Comparison of ENCODE assay signal across 16 mouse cellular contexts in the genomic region with DNA sequence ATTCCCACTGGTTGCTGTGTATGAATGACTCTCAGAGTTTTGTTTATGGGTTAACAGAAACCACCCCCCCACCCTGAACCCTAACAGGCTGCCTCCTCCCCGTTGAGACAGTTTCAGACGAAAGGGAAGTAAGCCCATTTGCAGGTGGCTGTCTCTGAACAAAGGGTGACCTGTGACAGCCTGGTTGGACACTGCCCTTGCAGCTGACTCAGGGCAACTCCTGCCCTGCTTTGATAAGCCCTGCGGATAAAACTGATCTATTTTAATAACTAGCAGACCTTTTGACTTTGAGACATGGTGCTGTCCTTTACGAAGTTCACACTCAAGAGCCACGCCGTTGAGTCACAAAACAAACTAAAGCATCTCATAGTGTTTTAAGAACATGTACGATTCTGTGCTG. TPM values are rescaled to one million over a fixed set of nuclear protein-coding genes. Genes with fewer than 3 reads are reported as not detected.
DNase-seq lines count a peak whose midpoint lies in the region; ATAC-seq and TF ChIP-seq lines count a peak whose summit lies in the region.
"Had no signal": no experiment of that assay in that cellular context is flagged by ENCODE, and none has a peak within 500 bp of the region (broad histone marks: within the 10 kb centered on the region; RNA-seq: fewer than 3 reads in every experiment).

No protein-coding gene starts in this region.

- H3K4me1 ChIP-seq in lung, postnatal 0 days (ENCODE audit: insufficient read depth, low read depth, low read length), result peaks cover 8% of the 10 kb centered on the region; the same call in 1 of the 2 replicates
- H3K4me1 ChIP-seq in heart, embryonic 13.5 days, result peaks cover 74% of the 10 kb centered on the region
- peaks cover 7% of the 10 kb centered on the region; the same call in 1 of the 2 replicates for H3K4me1 ChIP-seq in stomach, postnatal 0 days (replicated peaks; ENCODE audit: control insufficient read depth, insufficient read depth)
- H3K4me1 ChIP-seq in midbrain, embryonic 14.5 days (ENCODE audit: control insufficient read depth, insufficient read depth, low read length), result peaks cover 7% of the 10 kb centered on the region
- H3K4me1 ChIP-seq in forebrain, embryonic 10.5 days, result peaks cover 16% of the 10 kb centered on the region

- 30% methylated on average over 7 of the region's 7 CpGs for WGBS in lung, postnatal 0 days
- 24% methylated on average over 7 of the region's 7 CpGs for WGBS in heart, embryonic 13.5 days
- 48% methylated on average over 7 of the region's 7 CpGs for WGBS in stomach, postnatal 0 days
- WGBS in midbrain, embryonic 14.5 days, result 74% methylated on average over 7 of the region's 7 CpGs
- WGBS in forebrain, embryonic 10.5 days, result 71% methylated on average over 7 of the region's 7 CpGs

- H3K4me3 ChIP-seq in lung, postnatal 0 days (ENCODE audit: low read depth, low read length), result peak overlapping the region; percentile 54
- H3K4me3 ChIP-seq in heart, embryonic 13.5 days, result peak overlapping the region; percentile 81
- no peak overlapping the region for H3K4me3 ChIP-seq in stomach, postnatal 0 days (ENCODE audit: low read depth, low read length)
- no peak overlapping the region for H3K4me3 ChIP-seq in midbrain, embryonic 14.5 days (replicated peaks; ENCODE audit: low read depth, low read length)
- no peak overlapping the region for H3K4me3 ChIP-seq in forebrain, embryonic 10.5 days
- H3K4me3 ChIP-seq: embryonic facial prominence, embryonic 13.5 days; forebrain, embryonic 12.5 days; liver, embryonic 13.5 days had no signal

- H3K4me2 ChIP-seq in lung, postnatal 0 days (replicated peaks; ENCODE audit: low read depth, low read length), result peak overlapping the region; percentile 65
- peak overlapping the region; percentile 89 for H3K4me2 ChIP-seq in heart, embryonic 13.5 days
- H3K4me2 ChIP-seq in stomach, postnatal 0 days (replicated peaks; ENCODE audit: low read depth), result no peak overlapping the region
- no peak overlapping the region for H3K4me2 ChIP-seq in midbrain, embryonic 14.5 days (ENCODE audit: low read length)
- H3K4me2 ChIP-seq: forebrain, embryonic 12.5 days; liver, embryonic 13.5 days had no signal

- H3K36me3 ChIP-seq in lung, postnatal 0 days (ENCODE audit: insufficient read depth, low read length), result no peaks in the 10 kb centered on the region
- H3K36me3 ChIP-seq in heart, embryonic 13.5 days, result peaks cover 31% of the 10 kb centered on the region
- no peaks in the 10 kb centered on the region for H3K36me3 ChIP-seq in stomach, postnatal 0 days (ENCODE audit: control insufficient read depth, insufficient read depth, low read length)
- H3K36me3 ChIP-seq in midbrain, embryonic 14.5 days (ENCODE audit: control insufficient read depth, insufficient read depth, low read length), result no peaks in the 10 kb centered on the region
- no peaks in the 10 kb centered on the region for H3K36me3 ChIP-seq in forebrain, embryonic 10.5 days (replicated peaks)
- H3K36me3 ChIP-seq: embryonic facial prominence, embryonic 13.5 days; forebrain, embryonic 12.5 days; liver, embryonic 13.5 days had no signal

- no peaks in the 10 kb centered on the region for H3K27me3 ChIP-seq in lung, postnatal 0 days (replicated peaks; ENCODE audit: insufficient read depth, low read length)
- no peaks in the 10 kb centered on the region for H3K27me3 ChIP-seq in heart, embryonic 13.5 days (replicated peaks)
- H3K27me3 ChIP-seq in stomach, postnatal 0 days (ENCODE audit: control insufficient read depth, insufficient read depth, low read length), result no peaks in the 10 kb centered on the region
- H3K27me3 ChIP-seq in midbrain, embryonic 14.5 days (ENCODE audit: control insufficient read depth, insufficient read depth, low read length), result peaks cover 4% of the 10 kb centered on the region; the same call in 1 of the 2 replicates
- peaks cover 28% of the 10 kb centered on the region for H3K27me3 ChIP-seq in forebrain, embryonic 10.5 days (ENCODE audit: poor library complexity, severe bottlenecking)

- peak overlapping the region; percentile 26; the same call in 1 of the 2 replicates for H3K27ac ChIP-seq in lung, postnatal 0 days (ENCODE audit: low read length)
- peak overlapping the region; percentile 90 for H3K27ac ChIP-seq in heart, embryonic 13.5 days (replicated peaks)
- 0 out of 2 replicates have a peak overlapping the region, but pooled peaks have one; percentile 24 for H3K27ac ChIP-seq in stomach, postnatal 0 days (replicated peaks)
- H3K27ac ChIP-seq in midbrain, embryonic 14.5 days (replicated peaks; ENCODE audit: low read depth, low read length), result no peak overlapping the region
- no peak overlapping the region for H3K27ac ChIP-seq in forebrain, embryonic 10.5 days
- H3K27ac ChIP-seq: embryonic facial prominence, embryonic 13.5 days; forebrain, embryonic 12.5 days; liver, embryonic 13.5 days had no signal

- no peak for TF ChIP-seq CTCF in lung, postnatal 0 days (IDR thresholded peaks at IDR 0.05)
- no peak for TF ChIP-seq CTCF in stomach, postnatal 0 days (IDR thresholded peaks at IDR 0.05; ENCODE audit: low read depth)

- intact Hi-C loops in heart, postnatal 36 days (cut with DNase I), result loop anchor here (2.0 kb wide), 3 partner anchors 17 to 33 kb away; no protein-coding TSS in a partner anchor

- H3K9me3 ChIP-seq in lung, postnatal 0 days (ENCODE audit: low read length), result no peaks in the 10 kb centered on the region
- peaks cover 7% of the 10 kb centered on the region; the same call in 1 of the 2 replicates for H3K9me3 ChIP-seq in heart, embryonic 13.5 days
- H3K9me3 ChIP-seq in stomach, postnatal 0 days (ENCODE audit: control insufficient read depth, low read length), result no peaks in the 10 kb centered on the region
- no peaks in the 10 kb centered on the region for H3K9me3 ChIP-seq in midbrain, embryonic 14.5 days (ENCODE audit: control insufficient read depth, low read length)
- H3K9me3 ChIP-seq in forebrain, embryonic 10.5 days, result peaks cover 7% of the 10 kb centered on the region; the same call in 1 of the 2 replicates
- H3K9me3 ChIP-seq: liver, embryonic 13.5 days had no signal

- DNase-seq in heart, adult 18-20 months, result peak; percentile 63 to 81
- no peak for DNase-seq in heart, postnatal 36 days
- no peak for DNase-seq in lung, postnatal 0 days (ENCODE audit: low spot score)
- DNase-seq in lung, postnatal 25 days (ENCODE audit: low spot score), result no peak
- no peak for DNase-seq in stomach, postnatal 0 days (ENCODE audit: low spot score)
- DNase-seq in midbrain, embryonic 14.5 days, result no peak
- DNase-seq in forebrain, embryonic 10.5 days (ENCODE audit: extremely low spot score, low spot score), result no peak
- DNase-seq: cerebellum, postnatal 25 days; kidney, postnatal 4 days; liver, embryonic 13.5 days; right cerebral cortex, postnatal 14 days had no signal

- no peak for ATAC-seq in lung, postnatal 0 days
- no peak for ATAC-seq in heart, embryonic 13.5 days (ENCODE audit: extremely low read depth, insufficient number of reproducible peaks, low FRiP score, low TSS enrichment)
- peak; percentile 38 for ATAC-seq in stomach, postnatal 0 days (ENCODE audit: low FRiP score, low TSS enrichment)
- ATAC-seq in midbrain, embryonic 14.5 days (ENCODE audit: low FRiP score, low TSS enrichment), result no peak

- peak overlapping the region; percentile 23; the same call in 1 of the 2 replicates for H3K9ac ChIP-seq in lung, postnatal 0 days (replicated peaks; ENCODE audit: low read depth)
- H3K9ac ChIP-seq in heart, embryonic 13.5 days, result peak overlapping the region; percentile 92
- H3K9ac ChIP-seq in stomach, postnatal 0 days (ENCODE audit: low read length), result no peak overlapping the region
- no peak overlapping the region for H3K9ac ChIP-seq in midbrain, embryonic 14.5 days (replicated peaks; ENCODE audit: low read length)
- H3K9ac ChIP-seq: embryonic facial prominence, embryonic 13.5 days; forebrain, embryonic 12.5 days; liver, embryonic 13.5 days had no signal

- TF ChIP-seq EP300 in lung, postnatal 0 days (IDR thresholded peaks at IDR 0.05), result no peak
- no peak for TF ChIP-seq EP300 in stomach, postnatal 0 days (optimal IDR thresholded peaks at IDR 0.05)

RNA-seq across cellular contexts. Expression of gene Myzap, which starts 2.4 kb away (rescaled TPM):
- 100 to 1,000 TPM; 408 to 450 TPM for total RNA-seq in heart, adult 18-20 months (2021)
- total RNA-seq in heart, postnatal 36 days (2021), result 100 to 1,000 TPM; 401 to 451 TPM
- 126 and 136 TPM in 2 replicates for polyA plus RNA-seq in lung, postnatal 0 days (2015; fragmentation: Nextera tagmentation; extraction: Ambion mirVana)
- 72.1 and 74.6 TPM in 2 replicates for polyA plus RNA-seq in heart, embryonic 13.5 days (2015; fragmentation: Nextera tagmentation; extraction: Ambion mirVana)
- 21.9 and 25.7 TPM in 2 replicates for polyA plus RNA-seq in stomach, postnatal 0 days (2015; fragmentation: Nextera tagmentation; extraction: Ambion mirVana)
- 1.3 and 2.2 TPM in 2 replicates for polyA plus RNA-seq in midbrain, embryonic 14.5 days (2014; fragmentation: Nextera tagmentation; extraction: Ambion mirVana)
- 3.5 and 4.0 TPM in 2 replicates for polyA plus RNA-seq in forebrain, embryonic 10.5 days (2016; fragmentation: Nextera tagmentation; extraction: Ambion mirVana)
- total RNA-seq: megakaryocyte-erythroid progenitor cell, adult 5-6 weeks; MEL had no signal

Comparison
In these comparisons a context has a peak if more than half of its experiments do, and no peak if none do; other contexts are left out.
1. DNase-seq: peak in heart, adult 18-20 months (2 of 2); none in heart, postnatal 36 days (0 of 2), lung, postnatal 0 days (single experiment), lung, postnatal 25 days (single experiment), stomach, postnatal 0 days (single experiment), midbrain, embryonic 14.5 days (single experiment) and forebrain, embryonic 10.5 days (single experiment).
2. H3K27ac ChIP-seq: peak in lung, postnatal 0 days (single experiment), heart, embryonic 13.5 days (single experiment) and stomach, postnatal 0 days (single experiment); none in midbrain, embryonic 14.5 days (single experiment) and forebrain, embryonic 10.5 days (single experiment).
3. H3K4me2 ChIP-seq: peak in lung, postnatal 0 days (single experiment) and heart, embryonic 13.5 days (single experiment); none in stomach, postnatal 0 days (single experiment) and midbrain, embryonic 14.5 days (single experiment).
4. H3K4me3 ChIP-seq: peak in lung, postnatal 0 days (single experiment) and heart, embryonic 13.5 days (single experiment); none in stomach, postnatal 0 days (single experiment), midbrain, embryonic 14.5 days (single experiment) and forebrain, embryonic 10.5 days (single experiment).
5. H3K9ac ChIP-seq: peak in lung, postnatal 0 days (single experiment) and heart, embryonic 13.5 days (single experiment); none in stomach, postnatal 0 days (single experiment) and midbrain, embryonic 14.5 days (single experiment).